Mouse (Mus musculus) testis, adult 10 weeks (tissue): Measurements from ENCODE around the gene Taf13. TPM values are rescaled to one million over a fixed set of nuclear protein-coding genes. Genes with fewer than 3 reads are reported as not detected.

Source experiments
- polyA plus RNA-seq: library from polyadenylated mRNA; stranded (reverse); fragments of 350-450 nt; fragmentation: Illumina TruSeq; extraction: RNeasy Lipid Tissue Mini Kit (QIAGEN cat#74804); gene quantifications from one replicate; pipeline ENCODE4 v1.2.3, GENCODE M21; 2014; ENCODE audit warnings: low read depth, low replicate concordance

The Taf13 gene
- polyA plus RNA-seq = 89.3 TPM

DNA sequence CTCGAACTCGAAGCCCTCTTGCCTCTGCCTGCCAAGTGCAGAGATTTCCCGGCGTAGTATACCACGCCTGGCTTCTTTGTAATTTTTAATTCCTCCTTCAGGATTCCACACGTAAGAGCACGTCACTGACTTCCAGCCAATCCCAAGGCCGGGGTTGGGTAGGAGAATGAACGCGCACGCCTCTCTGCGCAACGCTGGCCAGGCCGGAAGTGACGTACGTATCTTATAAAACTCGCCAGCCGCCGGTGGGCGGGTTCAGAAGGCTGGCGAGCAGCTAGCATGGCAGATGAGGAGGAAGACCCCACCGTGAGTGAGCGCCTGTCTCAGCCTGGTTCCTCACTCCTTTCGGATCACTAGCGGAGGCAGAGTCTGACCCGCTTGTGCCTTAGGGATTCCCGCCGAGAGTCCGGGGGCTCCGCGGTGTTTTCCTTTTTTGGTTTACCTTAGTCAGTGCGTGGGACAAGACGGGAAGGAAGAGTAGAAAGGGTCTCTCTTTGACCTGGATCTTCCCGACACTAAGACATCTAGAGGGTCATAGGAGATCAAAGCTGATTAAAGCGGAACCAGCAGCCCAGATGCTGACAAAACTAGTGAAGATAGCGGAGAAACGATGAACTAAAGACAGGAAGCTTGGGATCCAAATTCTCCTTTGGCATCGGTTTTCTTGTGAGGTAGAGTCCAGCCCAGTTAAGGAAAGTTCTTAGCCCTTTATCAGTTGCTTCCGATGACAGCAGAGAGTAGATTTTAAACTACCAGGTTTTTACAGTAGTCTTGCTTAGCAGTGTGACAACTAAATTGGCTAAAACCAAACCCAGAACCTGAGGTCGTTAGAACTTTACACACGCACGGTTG is at the start of gene Taf13:
Gene Taf13, plus strand, starts transcription at position 256 of the 852 bp plus-strand sequence.

DNA sequence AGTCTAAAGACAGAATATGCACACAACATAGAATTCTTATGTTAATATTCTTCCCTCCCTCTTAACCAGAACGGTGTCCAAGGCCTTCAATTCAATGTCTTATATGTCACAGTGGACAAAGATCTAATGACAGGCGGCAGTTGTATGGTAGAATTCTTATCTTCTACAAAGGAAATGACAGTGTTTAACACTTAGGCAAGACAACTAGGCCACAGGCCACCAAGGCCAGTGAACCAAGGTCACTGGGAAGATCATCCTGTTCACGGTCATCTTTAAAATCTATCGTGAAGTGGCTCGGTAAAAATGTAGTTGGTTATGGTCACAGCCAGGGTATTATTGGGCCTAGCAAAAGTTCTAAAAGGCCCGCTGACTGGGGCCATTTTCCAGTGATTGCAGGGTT is 37.5 kb upstream of the Taf13 start, which contains the start of gene 1700013F07Rik:
Gene 1700013F07Rik, plus strand, starts transcription at position 200 of the 400 bp plus-strand sequence.

DNA sequence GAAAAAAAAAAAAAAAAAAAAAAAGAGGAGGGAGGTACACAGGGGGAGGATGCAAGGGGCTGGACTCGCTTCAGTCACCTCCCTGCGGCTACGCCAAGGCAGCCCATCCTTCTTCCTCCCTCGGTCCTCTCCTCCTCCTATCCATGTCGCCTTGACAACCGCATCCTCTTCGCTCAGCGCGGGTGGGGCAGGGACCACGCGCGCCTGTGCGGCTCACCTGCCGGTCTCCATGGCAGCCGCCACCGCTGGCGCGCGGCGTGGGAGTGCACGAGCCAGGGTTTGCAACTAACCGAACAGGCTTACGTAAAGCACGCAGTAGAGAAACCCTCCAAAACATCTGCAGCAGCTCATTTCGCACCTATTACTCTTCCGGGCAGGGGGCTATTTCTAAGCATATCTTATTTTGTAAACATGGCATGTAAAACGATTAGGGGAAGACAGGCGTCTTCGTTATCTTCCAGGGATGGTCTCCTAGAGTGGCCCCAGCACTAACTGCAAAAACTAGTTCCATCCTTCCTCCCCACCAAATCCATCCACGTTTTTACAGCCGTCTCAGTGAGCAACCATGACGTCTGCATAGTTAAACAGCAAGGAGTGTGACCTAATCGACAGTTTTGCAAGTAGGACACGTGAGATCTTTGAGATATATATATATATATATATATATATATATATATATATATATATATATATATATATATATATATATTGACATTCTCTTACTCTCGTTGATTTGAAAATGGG is 34.8 kb upstream of the Taf13 start, which contains the start of gene 5330417C22Rik:
Gene 5330417C22Rik, minus strand, starts transcription at position 20 of the 744 bp plus-strand sequence.

DNA sequence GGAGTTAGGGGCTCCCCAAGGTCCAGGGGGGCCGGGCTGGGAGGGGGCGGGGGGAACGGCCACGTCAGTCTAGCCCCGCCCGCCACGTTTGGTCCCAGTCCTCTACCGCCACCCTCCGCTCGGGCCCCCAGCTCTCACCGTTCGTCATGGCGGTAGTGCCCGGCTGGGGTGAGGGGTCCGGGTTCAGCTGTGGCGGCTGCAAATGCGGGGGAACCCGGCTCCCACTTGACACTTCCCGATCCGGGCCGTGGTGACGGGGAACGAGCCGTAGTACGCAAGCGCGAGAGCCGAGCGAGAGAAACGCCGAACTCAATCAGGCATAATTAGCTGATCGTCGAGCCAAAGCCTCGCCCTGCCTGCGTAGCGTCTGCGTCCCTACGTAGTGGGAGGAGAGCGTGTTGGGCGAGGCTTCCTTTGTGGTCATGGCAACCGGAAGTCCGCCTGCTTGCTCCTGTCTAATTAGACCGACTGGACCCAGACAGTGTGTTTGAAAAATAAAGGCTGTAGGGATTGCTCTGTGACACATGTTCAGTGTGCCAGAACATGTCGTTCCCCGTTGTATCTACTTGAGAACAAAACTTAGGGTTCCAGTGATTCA is 9.3 kb upstream of the Taf13 start, which contains the start of gene Tmem167b:
Gene Tmem167b, minus strand, starts transcription at position 334 of the 598 bp plus-strand sequence.

DNA sequence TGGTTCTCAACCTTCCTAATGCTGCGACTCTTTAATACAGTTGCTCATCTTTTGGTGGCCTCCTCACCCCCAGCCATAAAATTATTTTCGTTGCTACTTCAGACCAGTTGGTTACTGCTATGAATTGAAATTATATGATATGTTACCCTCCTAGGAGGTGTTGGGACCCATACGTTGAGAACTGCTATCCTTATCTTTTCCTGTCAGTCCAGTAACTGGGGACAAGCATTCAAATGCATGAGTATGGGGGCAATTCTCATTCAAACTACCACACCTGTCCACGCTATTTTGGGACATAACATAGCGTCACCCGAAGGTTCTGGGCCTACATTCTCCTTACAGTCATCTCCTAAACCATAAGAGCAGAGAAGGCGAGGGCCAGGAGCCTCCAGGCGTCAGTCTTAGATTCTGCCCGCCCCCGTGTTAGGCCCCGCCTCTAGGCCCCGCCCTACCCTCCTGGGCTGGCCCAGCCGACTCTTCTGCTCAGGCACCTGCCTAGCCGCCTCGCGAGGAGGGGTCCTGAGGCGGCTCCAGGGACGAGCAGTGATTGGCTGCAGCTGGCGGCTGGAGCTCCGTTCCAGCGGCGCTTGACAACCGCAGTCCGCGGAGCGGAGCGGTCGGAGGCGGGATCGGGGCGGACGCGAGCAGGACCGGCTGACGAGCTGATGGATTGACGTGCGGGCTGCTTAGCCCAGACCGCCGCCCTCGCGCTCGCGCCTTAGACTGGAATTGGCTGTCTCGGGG is 19.5 kb downstream of the Taf13 start, which contains the start of gene Wdr47:
Gene Wdr47, plus strand, starts transcription at position 494 of the 744 bp plus-strand sequence.

Other genes with a start within 250 kb of the Taf13 start
- not detected for gene Mybphl, start 206.8 kb upstream of the Taf13 start, polyA plus RNA-seq
- gene Psrc1, start 187.9 kb upstream of the Taf13 start, polyA plus RNA-seq = not detected
- gene Celsr2, start 156.1 kb upstream of the Taf13 start, polyA plus RNA-seq = 0.48 TPM
- 6.2 TPM for gene Sars, start 126.5 kb upstream of the Taf13 start, polyA plus RNA-seq
- gene 1700013F07Rik, start 37.5 kb upstream of the Taf13 start, polyA plus RNA-seq = 359 TPM
- 43.2 TPM for gene 5330417C22Rik, start 35.2 kb upstream of the Taf13 start, polyA plus RNA-seq
- 26.8 TPM for gene Tmem167b, start 9.2 kb upstream of the Taf13 start, polyA plus RNA-seq
- gene Wdr47, start 19.6 kb downstream of the Taf13 start, polyA plus RNA-seq = 69.3 TPM
- 20.2 TPM for gene Clcc1, start 82.2 kb downstream of the Taf13 start, polyA plus RNA-seq
- gene Gpsm2, start 150.6 kb downstream of the Taf13 start, polyA plus RNA-seq = 12.3 TPM
- 48.3 TPM for gene Aknad1, start 168.0 kb downstream of the Taf13 start, polyA plus RNA-seq